Mouse (Mus musculus) heart, adult 2 months (tissue): ENCODE results near the gene Adamts7.

Experiments
- CTCF ChIP-seq: fragments of 200-600 bp; IDR thresholded peaks from 2 replicates; pipeline ENCODE4 v1.8.1; 2022; ENCODE audit warnings: antibody characterized with exemption, mild to moderate bottlenecking, moderate library complexity
- EP300 ChIP-seq: fragments of 200-500 bp; IDR thresholded peaks from 2 replicates; pipeline ENCODE4 v1.6.1; 2011; ENCODE audit warnings: low read depth, low read length, control low read depth; ENCODE audit not compliant: insufficient read depth
- POLR2A ChIP-seq: fragments of 200-500 bp; IDR thresholded peaks from 2 replicates; pipeline ENCODE4 v1.6.1; 2011; ENCODE audit warnings: mild to moderate bottlenecking, low read depth, low read length, control low read depth; ENCODE audit not compliant: insufficient read depth

DNA sequence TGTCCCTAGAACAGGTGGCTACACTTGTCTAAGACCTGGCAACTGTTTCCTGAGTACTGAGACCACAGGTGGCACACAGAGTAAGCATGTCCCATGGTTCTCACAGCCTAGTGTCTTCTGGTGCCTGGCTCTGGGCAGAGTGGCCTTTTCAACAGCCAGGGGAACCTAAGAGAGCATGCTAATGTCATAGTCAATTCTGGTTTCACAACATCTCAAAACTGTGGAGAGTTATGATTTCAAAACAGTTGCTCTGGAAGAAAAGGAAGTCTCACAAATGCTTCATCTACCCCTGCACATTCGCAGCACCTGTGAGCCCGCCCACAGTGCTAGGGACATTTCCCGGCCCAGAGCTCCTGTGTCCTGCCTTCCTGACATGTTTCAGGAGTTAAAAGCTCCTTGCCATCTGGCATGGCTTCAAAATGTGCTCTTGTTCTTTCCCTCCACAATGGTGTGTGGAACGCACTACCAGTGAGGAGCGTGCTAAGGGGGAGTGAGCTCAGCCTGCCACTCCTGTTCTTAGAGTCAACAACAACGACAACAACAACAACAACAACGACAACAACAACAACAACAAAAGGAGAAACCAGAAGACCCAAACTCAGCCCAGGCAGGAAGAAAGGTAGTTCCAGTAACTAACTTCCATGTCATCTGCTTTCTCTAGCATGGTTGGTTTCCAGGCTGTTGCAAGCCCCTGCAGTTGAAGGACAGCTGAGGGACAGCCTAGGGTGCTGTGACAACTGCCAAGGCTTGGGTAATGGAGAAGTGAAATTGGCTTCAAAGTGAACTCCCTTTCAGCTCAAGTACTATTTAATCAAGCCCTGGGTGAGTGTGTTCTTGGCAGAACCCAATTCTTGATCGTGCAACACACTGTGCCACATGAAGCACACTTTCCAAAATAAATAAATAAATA, 70.2 kb downstream of the Adamts7 start:
- TF ChIP-seq CTCF (no peak), EP300 (no peak), POLR2A (no peak)
